Mouse (Mus musculus): Measurements from ENCODE around the gene Npc2.

The Npc2 gene

DNA sequence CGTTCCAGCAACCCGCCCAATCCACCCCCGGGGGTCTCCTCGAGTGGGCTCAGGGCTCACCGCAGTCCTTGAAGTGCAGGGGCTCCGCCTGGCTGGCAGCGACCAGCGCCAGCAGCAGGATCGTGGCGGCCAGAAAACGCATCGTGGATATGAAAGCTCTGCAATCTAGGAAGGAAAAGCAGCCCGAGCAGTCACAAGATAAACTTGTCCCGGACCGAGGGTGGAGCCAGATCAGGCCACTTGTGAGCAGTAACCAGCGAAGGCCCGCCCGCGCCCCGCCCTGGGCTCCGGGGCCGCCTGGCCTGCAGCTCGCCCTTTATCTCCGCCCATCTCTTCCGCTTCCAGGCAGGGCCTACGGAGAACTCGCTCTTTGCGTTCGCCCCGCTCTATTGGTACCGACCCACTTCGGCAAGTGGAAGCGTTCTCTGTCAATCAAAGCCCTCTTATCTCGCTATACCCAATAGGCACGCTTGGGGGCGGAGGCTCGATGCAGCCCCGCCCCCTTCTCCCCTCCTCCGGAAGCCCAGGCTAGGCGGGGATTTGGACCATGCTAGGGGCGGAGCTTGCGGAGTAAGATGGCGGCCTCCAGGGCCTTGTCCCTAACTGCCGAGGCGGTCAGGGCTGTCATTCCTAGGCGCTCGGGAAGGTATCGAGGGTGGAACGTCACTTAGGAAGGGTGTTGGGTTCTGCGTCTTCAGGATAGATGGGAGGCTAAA is at the start of gene Npc2, which contains the start of gene Isca2:
Gene Npc2 (minus strand): TSS at position 427 of the 716 bp plus-strand sequence.
Gene Isca2 (plus strand): TSS at position 526 of the 716 bp plus-strand sequence.
- DNase-seq = peak; percentile 97

DNA sequence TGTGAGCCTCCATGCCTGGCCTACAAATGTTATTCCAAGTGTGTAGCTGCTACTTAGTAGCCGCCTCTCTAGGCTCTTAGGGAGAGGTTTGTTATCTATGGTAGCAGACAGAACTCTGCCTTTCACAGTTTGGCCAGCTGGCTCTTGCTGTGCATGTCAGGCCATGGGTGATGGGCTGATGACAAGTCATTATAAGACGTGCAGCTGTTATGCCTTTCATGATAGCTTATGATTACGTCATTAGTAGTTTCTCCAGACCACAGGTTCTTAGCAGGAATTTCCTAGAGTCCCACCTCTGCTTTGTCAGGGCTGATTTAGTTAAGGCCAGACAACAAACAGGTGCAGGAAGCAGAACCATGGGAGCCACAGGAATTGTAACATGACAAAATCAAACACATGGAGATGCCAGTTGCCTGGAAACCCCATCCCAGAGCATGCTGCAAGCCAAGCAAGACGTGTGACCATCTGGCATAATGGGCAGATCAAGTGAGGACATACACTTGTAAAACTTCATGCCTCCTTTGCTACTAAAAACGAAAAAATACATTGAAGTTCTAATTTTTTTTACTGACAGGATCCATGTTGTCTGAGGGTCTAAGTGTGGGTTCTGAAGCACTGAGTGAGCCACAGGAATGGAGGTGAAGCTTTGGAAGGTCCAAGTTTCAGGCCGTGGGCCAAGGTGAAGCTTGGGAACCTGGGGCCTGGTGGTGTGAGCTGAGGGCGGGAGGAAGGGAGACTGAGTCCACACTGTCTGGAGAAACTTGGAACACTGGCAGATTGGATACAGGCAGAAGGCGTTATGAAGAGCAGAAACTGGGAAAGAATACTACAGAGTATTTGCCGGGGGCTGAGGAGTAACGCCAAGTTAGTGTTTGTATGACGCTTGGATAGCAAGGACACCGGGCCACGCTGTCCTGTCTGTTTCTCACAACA is 46.5 kb upstream of the Npc2 start:
- DNase-seq = no peak

- no peak for DNase-seq
Observed at GRCm38 (mm10) chr12:84818496-84818895, 45.5 kb upstream of the Npc2 start.

DNA sequence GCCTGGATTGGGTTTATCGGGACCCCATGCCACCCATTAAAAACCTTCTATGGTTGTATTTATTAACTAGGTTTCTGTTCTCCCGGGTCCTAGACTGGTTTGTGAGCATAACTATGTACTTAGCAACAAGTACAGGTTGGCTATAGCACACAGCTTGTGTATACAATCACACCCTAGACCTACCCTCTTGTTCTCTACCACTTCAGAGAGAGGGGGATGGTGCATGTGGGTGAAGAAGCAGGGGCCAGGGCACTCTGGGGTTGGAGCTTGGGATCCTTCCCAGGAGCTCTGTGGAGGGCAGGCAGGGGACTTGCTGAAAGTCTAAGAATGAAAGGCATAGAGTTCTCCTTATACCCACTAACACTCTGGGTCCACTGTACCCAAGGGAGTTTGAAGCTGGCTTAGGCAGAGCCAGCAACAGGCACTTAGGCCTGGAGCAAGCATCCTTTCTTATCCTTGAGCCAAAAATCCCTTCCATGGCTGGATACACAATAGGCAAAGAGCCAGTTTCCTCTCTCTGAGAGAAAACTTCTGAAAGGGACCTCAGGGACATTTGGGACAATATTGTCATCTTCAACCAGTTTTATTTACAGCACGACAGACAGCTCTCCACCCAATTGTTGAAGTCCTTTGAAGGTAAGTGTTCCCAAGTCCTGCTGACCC is 41.8 kb upstream of the Npc2 start:
- DNase-seq = no peak

DNA sequence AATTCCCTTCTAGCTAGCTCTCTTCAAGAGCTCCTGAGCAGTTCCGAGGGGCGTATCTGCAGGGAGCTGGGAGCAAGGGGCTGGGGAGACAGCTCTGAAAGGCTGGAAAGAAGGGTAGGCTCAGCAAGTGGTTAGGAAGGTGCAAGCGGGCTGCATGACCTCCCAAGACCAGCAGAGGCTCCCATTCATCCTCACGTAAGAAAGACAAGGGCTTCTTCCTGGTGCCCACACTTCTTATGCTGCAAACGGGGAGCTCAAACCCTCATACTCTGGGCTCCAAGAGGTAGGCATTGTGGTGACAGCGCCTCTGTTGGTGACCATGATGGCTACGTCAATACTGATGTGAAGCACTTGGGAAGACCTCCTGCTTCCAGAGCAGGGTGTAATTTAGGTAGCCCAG is 40.8 kb upstream of the Npc2 start:
- DNase-seq = no peak

DNA sequence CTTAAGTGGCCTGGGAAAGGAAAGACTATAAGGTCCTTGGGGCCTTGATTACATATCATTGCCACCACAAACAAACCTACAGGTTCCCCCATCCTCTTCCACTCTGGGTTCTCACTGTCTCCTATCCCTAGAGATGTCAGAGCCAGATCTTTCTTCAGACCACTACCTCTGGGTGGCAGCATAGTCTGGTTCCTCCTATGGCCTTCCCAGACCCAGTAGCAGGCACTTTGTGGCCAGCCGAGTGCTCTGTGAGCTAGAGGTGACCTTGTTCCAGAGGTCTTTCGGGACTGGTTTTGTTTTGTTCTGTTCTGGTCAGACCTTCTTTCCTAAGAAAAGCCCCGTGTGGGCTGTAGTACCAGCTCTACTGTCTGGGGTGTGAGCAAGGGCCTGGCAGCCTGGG is 39.1 kb upstream of the Npc2 start:
- DNase-seq = no peak

- DNase-seq = no peak
Observed at GRCm38 (mm10) chr12:84811510-84811909, 38.6 kb upstream of the Npc2 start.

DNA sequence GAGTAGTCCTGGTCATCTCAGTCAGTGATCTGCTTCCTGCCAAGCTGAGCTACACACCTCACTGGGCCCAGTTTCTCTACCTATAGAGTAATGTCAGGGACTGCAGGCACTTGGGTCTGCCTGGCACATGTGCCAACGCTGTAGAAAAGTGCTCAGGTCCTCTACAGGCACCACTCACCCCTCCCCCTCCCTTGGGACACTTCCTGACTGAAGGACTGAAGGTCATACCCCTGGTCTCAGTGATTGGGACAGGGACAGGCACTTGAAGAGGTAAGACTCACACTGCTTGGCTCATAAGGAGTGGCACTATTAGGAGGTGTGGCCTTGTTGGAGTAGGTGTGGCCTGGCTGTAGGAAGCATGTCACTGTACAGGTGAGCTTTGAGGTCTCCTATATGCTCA is 37.9 kb upstream of the Npc2 start:
- DNase-seq = no peak

GRCm38 (mm10) chr12:84809033-84809432 is 36.1 kb upstream of the Npc2 start:
- DNase-seq = no peak

DNA sequence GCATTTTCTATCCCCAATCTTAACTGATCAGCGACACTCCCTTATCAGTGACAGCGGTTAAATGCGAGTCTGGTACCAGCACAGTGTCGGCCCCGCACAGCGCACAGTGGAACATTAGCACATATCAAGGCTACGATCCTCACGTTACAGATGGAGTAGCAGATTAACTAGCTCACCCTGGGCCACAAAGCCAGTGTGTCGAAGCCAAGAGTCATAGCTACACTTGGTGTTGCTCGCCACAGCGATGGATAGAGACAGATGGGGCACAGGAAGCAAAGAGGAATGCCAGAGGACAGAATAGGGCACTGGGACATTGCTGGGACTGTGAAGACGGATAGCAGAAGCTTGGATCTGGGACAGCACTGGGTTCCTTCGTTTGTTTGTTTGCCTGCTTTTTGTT is 34.4 kb upstream of the Npc2 start:
- no peak for DNase-seq

DNA sequence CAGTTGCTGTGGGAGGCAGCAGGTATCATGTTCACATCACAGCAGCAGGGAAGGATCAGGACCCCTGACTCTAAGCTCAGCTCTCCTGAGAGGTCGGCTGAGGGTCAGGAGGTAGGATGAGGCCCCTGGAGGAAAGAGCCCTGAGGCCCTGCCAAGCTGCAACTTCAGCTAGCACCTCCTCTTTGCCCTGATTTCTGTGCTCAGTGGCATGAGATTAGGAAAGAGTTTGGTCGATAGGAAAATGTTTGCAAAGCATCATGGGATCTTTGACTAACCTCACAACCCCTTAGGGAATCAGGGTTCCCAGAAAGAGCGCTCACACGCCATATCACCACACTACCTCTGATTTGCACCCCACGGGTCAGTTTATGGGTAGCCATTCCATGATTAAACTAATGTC is 33.8 kb upstream of the Npc2 start:
- DNase-seq = no peak

DNA sequence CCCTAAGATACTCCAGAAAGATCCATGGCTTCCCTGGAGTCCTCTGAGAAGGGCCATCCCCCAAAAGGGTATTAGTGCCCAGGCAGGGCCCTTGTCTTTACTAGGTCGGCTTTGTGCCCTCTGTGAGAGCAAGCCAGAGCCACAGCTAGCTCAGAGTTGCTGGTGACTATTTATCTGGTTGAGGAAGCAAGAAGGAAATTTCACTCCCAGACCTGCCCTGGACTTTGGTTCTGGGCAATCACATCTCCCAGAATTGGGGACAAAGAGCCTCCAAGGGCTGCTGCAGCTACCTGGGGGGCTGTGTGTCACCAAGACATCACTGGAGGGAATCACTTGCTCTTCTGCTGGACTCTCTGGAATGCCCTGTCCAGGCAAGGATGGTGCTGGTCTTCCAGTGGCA is 33.1 kb upstream of the Npc2 start:
- DNase-seq = no peak

GRCm38 (mm10) chr12:84805228-84805842 is 32.4 kb upstream of the Npc2 start:
- no peak for DNase-seq

DNA sequence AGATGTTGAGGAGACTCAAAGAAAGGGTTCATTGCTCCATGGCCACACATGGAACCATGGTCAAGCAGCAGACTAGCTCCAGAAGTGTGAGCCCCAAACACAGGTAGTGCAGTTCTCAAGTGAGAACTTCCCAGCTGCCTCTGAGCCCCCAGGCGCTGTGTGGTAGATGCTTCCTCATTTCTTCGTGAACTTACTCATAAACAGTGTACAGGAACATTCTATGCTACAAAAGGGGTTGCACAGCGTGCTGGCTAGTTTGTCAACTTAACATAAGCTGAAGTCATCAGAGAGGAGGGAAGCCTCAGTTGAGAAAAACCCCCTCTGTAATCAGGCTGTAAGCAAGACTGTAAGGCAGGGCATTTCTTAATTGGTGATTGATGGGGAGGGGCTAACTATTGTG is 29.7 kb upstream of the Npc2 start:
- no peak for DNase-seq

GRCm38 (mm10) chr12:84801532-84802110 is 28.7 kb upstream of the Npc2 start:
- no peak for DNase-seq

GRCm38 (mm10) chr12:84800419-84800818 is 27.5 kb upstream of the Npc2 start:
- no peak for DNase-seq

DNA sequence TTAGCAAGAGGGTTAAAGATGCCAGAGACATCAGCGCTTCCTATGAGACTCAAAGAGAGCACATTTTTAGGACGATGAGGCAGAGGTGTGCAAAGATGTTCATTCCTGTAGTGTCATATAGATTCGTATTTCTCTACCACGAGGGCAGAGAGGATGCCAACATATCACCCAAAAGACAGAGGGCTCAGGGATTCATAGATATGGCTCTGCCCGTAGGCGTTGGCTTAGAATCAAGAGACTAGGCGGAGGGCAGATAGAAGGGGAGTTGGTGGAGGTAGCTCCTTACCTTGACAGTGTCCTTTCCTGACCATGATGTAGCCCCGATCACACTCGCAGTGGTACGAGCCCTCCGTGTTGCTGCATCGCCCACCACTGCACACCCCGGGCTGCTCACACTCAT is 26.1 kb upstream of the Npc2 start:
- DNase-seq = no peak

- DNase-seq = no peak
Observed at GRCm38 (mm10) chr12:84794647-84795046, 21.7 kb upstream of the Npc2 start.

GRCm38 (mm10) chr12:84792629-84793028 is 19.7 kb upstream of the Npc2 start:
- DNase-seq = no peak

DNA sequence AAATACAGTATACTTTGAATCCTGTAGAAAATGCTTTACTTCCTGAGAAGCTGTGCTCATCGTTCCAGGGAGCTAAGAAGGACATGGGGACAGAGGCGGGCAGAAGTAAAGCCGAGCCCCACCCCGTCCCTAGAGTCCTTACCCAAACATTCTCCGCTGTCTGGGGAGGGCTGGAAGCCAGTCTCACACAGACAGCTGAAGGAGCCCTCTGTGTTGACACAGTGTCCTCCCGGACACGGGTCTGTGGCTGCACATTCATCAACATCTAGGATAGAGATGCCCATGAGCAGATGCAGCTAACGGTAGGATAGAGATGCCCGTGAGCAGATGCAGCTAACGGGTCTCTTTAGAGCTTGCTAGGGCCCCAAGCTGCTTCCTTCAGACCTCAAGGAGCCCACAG is 17.9 kb upstream of the Npc2 start:
- no peak for DNase-seq

DNA sequence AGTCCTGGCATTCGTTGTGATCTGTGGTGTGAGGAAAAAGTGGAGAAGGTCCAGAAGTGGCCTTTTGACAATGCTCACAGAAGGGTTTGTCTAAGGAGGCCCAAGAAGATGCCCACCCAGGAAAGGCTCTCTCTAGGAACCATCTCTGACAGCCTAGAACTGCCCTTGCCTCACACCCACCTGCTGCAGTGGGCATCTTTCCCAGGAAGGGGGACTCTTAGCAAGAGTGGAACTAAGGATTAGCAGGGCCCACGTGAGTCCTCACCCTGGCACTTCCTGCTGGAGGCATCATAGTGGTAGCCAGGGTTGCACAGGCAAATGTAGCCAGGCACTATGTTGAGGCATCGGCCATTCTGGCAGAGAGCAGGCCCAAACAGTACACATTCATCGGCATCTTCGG is 13.1 kb upstream of the Npc2 start:
- DNase-seq = no peak

- peak; percentile 85 for DNase-seq
Observed at GRCm38 (mm10) chr12:84784604-84785381, 11.8 kb upstream of the Npc2 start.
